Mouse (Mus musculus) thymus, postnatal 10 days (tissue): Measurements from ENCODE around the gene Klf1.

Experiments used
- DNase-seq, 2 experiments: peaks; one replicate each; pipeline ENCODE4 v3.0.0; 2021; ENCODE audit warnings: low spot score in 2 of 2

Gene Klf1

GRCm38 (mm10) chr8:84901752-84902151 lies at the start of gene Klf1:
TSS of gene Klf1 (plus strand) at chr8:84901928.
- no peak for DNase-seq

DNA sequence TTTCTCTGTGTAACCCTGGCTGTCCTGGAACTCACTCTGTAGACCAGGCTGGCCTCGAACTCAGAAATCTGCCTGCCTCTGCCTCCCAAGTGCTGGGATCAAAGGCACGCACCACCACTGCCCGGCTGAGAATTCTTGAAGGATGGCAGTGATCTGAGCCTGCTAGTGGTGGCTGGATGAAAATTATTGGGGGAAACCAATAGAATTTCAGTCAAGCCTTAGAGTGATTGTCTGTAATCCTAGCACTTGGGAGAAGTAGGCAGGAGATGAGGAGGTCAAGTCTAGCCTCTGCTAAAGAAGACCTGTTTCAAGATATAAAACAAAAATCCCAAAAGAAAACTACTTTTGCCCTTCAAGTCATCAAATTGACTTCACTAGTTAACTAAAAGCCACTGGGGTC lies 45.3 kb upstream of the Klf1 start:
- no peak for DNase-seq

GRCm38 (mm10) chr8:84856864-84857441 lies 44.8 kb upstream of the Klf1 start, which contains the start of gene Farsa:
TSS of gene Farsa (plus strand) at chr8:84856989.
- peak; percentile 81 to 88 for DNase-seq

DNA sequence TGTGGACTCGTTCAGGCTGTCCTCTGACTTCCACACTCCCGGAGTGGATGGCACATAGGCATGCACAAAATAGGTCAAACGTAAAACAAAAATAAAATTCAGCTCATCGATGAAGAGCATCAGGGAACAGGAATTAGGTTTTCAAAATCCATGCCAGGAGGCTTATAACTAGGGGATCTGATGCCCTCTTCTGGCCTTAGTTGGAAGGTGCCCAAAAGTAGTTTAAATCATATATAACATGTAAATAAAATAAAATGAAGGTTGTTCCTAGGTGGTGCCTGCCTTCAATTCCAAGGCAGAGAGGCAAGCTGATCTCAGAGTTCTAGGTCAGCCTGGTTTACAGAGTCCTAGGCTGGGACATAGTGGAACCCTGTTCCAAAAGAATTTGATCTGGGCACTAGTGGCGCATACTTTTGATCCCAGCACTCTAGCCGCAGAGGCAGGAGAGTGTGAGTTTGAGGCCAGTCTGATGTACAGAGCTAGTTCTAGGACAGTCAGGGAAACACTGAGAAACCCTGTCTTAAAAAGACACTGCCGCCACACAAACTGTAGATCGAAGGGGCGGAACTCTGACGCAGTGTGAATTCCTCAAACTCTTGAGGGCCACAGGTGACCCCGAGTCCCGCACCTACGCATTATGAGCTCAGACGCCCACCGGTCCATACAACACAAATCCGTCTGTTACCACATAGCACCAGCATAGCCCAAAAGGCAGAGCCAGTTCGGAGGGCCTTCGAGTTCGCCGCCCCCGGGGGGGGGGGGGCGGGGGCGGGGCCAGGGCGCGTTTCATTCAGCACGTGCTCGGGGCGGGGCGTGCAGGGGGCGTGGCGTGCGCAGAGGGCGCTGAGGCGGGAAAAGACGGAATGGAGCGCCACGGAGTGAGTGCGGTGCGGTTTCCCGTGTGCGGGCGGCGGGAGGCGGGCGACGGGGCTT lies 30.1 kb upstream of the Klf1 start, which contains the start of gene Syce2:
Syce2 (plus strand) TSS at position 736 of the 933 bp plus-strand sequence.
- DNase-seq, result peak; percentile 76 to 87

GRCm38 (mm10) chr8:84872309-84872965 lies 29.3 kb upstream of the Klf1 start:
- peak in 1 of 2 experiments; percentile 26 for DNase-seq

DNA sequence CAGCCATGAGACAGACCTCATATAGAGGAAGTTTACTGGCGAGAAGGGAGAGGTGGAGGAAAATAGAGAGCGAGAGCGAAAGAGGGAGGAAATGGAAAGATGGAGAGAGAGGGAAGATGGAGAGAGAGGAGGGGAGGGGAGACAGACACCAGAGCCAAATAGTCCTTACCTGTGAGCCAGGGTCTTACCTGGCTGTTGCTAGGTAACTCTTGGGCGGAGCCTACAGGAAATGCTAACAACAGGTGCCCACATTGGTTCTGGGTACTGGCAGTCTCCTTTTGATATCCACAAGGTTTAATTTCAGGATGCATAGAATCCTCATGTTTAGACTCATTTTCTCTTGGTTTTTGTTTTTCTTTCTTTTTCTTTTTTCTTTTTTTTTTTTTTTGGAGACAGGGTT lies 28.7 kb upstream of the Klf1 start:
- no peak for DNase-seq

GRCm38 (mm10) chr8:84874339-84874738 lies 27.4 kb upstream of the Klf1 start:
- DNase-seq, result no peak

- no peak for DNase-seq
Measured at GRCm38 (mm10) chr8:84877297-84878035, 24.3 kb upstream of the Klf1 start.

DNA sequence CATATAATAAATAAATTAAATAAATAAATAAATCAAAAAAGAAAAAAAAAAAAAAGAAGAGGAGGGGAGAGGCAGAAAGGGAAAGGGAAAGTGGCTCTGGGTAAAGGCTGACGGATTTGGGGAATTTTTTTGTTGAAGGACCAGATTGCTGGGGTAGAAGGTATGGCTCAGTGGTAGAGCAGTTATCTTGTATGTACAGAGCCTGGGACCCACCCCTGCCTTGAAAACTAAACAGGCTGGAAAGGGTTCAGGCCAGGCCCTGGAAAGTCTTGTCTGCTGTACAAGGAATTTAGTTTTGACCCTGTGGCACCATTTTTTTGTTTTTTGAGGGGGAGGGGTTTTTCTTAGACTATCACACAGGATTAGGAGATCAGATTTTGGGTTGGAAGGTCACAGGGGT lies 22.8 kb upstream of the Klf1 start:
- no peak for DNase-seq

- DNase-seq, result no peak
Measured at GRCm38 (mm10) chr8:84884728-84885127, 17.0 kb upstream of the Klf1 start.

- no peak for DNase-seq
Measured at GRCm38 (mm10) chr8:84888280-84888679, 13.4 kb upstream of the Klf1 start.

GRCm38 (mm10) chr8:84889141-84889540 lies 12.6 kb upstream of the Klf1 start:
- no peak for DNase-seq

- no peak for DNase-seq
Measured at GRCm38 (mm10) chr8:84892993-84893708, 8.6 kb upstream of the Klf1 start.

DNA sequence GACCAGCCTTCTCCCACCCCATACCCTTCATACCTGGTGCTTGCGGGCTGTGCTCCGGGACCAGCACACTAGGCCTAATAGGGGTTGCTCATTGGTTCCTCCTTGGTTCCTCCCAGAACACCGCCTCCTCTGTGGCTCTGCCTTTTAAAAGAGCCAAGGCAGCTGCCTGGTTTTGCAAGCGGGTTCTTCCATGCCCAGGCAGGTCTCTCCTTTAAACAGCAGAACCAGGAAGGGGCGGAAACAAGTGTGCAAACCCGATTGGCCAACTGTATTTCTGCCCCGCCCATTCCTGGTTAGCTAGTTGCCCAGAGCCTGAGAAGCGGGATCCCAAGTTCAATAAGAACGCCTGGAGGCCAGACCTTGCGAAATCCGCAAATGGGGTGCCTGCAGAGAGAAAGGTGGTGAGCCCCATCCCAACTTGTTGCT lies 8.0 kb upstream of the Klf1 start, which contains the start of gene Gcdh:
Gcdh (minus strand) TSS at position 213 of the 426 bp plus-strand sequence.
- peak; percentile 80 to 82 for DNase-seq

- no peak for DNase-seq
Measured at GRCm38 (mm10) chr8:84895963-84896362, 5.8 kb upstream of the Klf1 start.

GRCm38 (mm10) chr8:84901071-84901470 lies 657 bp upstream of the Klf1 start:
- DNase-seq, result no peak

DNA sequence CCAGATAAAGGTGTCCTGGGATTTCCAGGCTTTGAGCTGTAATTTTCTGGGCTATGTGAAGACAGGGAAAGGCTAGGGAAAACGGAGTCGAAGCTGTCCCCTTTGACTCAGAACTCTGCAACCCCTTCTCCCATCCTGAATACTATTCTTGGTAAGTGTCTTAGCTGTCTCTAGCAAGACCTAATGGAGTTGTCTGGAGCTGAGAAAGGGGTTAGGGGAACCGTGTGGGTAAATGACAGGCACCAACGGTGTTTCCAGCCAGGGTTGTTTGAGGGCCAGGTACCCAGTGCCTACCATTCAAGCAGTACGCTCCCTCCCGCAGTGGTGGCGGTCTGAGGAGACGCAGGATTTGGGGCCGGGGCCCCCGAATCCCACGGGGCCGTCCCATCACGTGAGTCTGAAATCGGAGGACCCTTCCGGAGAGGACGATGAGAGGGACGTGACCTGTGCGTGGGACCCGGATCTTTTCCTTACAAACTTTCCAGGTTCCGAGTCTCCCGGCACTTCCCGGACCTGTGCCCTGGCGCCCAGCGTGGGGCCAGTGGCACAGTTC lies 715 bp downstream of the Klf1 start:
- DNase-seq, result peak; percentile 15 to 31

GRCm38 (mm10) chr8:84902920-84903661 lies 1.4 kb downstream of the Klf1 start:
- DNase-seq, result peak; percentile 92 to 98

- DNase-seq, result peak in 1 of 2 experiments; percentile 9
Measured at GRCm38 (mm10) chr8:84904351-84904750, 2.6 kb downstream of the Klf1 start.

- no peak for DNase-seq
Measured at GRCm38 (mm10) chr8:84907037-84907436, 5.3 kb downstream of the Klf1 start.
